Mouse (Mus musculus) heart, postnatal 0 days (tissue): ENCODE data around the gene Mief1.

Source experiments
- CTCF ChIP-seq: IDR thresholded peaks from 2 replicates; pipeline ENCODE4 v1.5.1; 2016; ENCODE audit warnings: antibody characterized with exemption, control low read depth, low read depth
- EP300 ChIP-seq: IDR thresholded peaks from 2 replicates; pipeline ENCODE4 v1.6.1; 2016; ENCODE audit warnings: antibody characterized with exemption, low read depth

GRCm38 (mm10) chr15:80278121-80278759, 44.4 kb downstream of the Mief1 start:
- TF ChIP-seq CTCF (no peak), EP300 (no peak)
